Mouse (Mus musculus) lung, postnatal 0 days (tissue): ENCODE data around the gene Gm11099. TPM values are rescaled to one million over a fixed set of nuclear protein-coding genes. Genes with fewer than 3 reads are reported as not detected.
A peak's percentile ranks its signal among the peaks of the same experiment; 100 is the strongest.

ENCODE experiments used
- ATAC-seq: fragments of 200-750 bp; cut with Nextera tagmentation; 2 replicates; pipeline ENCODE4 v1.8.0; 2017; ENCODE audit warnings: moderate library complexity
- DNase-seq: peaks from one replicate; pipeline ENCODE4 v3.0.0-alpha.2; 2016; ENCODE audit warnings: low spot score
- H3K27ac ChIP-seq: fragments of 300-500 bp; sonication (generic); 2 replicates; pipeline ENCODE4 v1.5.1; 2014; ENCODE audit warnings: antibody characterized with exemption, mild to moderate bottlenecking, low read length, mixed read lengths
- H3K27me3 ChIP-seq: fragments of 300-500 bp; sonication (generic); replicated peaks from 2 replicates; pipeline ENCODE4 v1.6.1; 2014; ENCODE audit warnings: low read length, mixed read lengths; ENCODE audit not compliant: insufficient read depth
- H3K36me3 ChIP-seq: fragments of 300-500 bp; sonication (generic); 2 replicates; pipeline ENCODE4 v1.6.1; 2014; ENCODE audit warnings: low read length, mixed read lengths; ENCODE audit not compliant: insufficient read depth
- H3K4me1 ChIP-seq: fragments of 300-500 bp; sonication (generic); 2 replicates; pipeline ENCODE4 v1.6.1; 2014; ENCODE audit warnings: antibody characterized with exemption, low read depth, low read length, mixed read lengths; ENCODE audit not compliant: insufficient read depth
- H3K4me2 ChIP-seq: fragments of 300-500 bp; sonication (generic); replicated peaks from 2 replicates; pipeline ENCODE4 v1.6.1; 2014; ENCODE audit warnings: low read depth, mild to moderate bottlenecking, low read length, moderate library complexity, mixed read lengths
- H3K4me3 ChIP-seq: fragments of 300-500 bp; sonication (generic); 2 replicates; pipeline ENCODE4 v1.5.1; 2014; ENCODE audit warnings: low read depth, low read length
- H3K9ac ChIP-seq: fragments of 300-500 bp; sonication (generic); replicated peaks from 2 replicates; pipeline ENCODE4 v1.6.1; 2014; ENCODE audit warnings: low read depth, mild to moderate bottlenecking
- H3K9me3 ChIP-seq: fragments of 300-500 bp; sonication (generic); 2 replicates; pipeline ENCODE4 v1.6.1; 2016; ENCODE audit warnings: low read length, mixed read lengths
- CTCF ChIP-seq: IDR thresholded peaks from 2 replicates; pipeline ENCODE4 v1.5.1; 2016; ENCODE audit warnings: antibody characterized with exemption, mild to moderate bottlenecking
- EP300 ChIP-seq: IDR thresholded peaks from 2 replicates; pipeline ENCODE4 v1.6.1; 2016; ENCODE audit warnings: antibody characterized with exemption, mild to moderate bottlenecking, control low read depth
- whole genome bisulfite sequencing: fragments of 180-500 bp; shearing (Covaris S2); extraction: QIAGEN DNeasy Blood & Tissue Kit; methylation state at CpG from one replicate; pipeline ENCODE4 v1.1.7; 2014; 5-methylcytosine and 5-hydroxymethylcytosine counted together
- polyA plus RNA-seq: library from polyadenylated mRNA; unstranded; fragments of >200 nt; fragmentation: Nextera tagmentation; extraction: Ambion mirVana; gene quantifications from 2 replicates; pipeline ENCODE4 v1.2.1, GENCODE M21; 2015

The Gm11099 gene
- polyA plus RNA-seq, 1 experiment from 2014 or later, result not detected

- H3K4me2 ChIP-seq, result no peak overlapping the region
- no peak for TF ChIP-seq CTCF
- no peak for TF ChIP-seq EP300
- no peak overlapping the region for H3K27ac ChIP-seq
- H3K4me3 ChIP-seq, result no peak overlapping the region
- ATAC-seq (no peak), DNase-seq (no peak)
- H3K36me3 ChIP-seq, result no peaks in the 10 kb centered on the region
- 79% methylated on average over 4 of the region's 4 CpGs for WGBS
- H3K4me1 ChIP-seq, result no peaks in the 10 kb centered on the region
- H3K27me3 ChIP-seq, result no peaks in the 10 kb centered on the region
- H3K9me3 ChIP-seq, result no peaks in the 10 kb centered on the region
- no peak overlapping the region for H3K9ac ChIP-seq
Observed at GRCm38 (mm10) chr2:58842443-58842842, 16.8 kb upstream of the Gm11099 start.

- TF ChIP-seq CTCF, result no peak
- TF ChIP-seq EP300, result no peak
Observed at GRCm38 (mm10) chr2:58844499-58844898, 14.7 kb upstream of the Gm11099 start.

GRCm38 (mm10) chr2:58879876-58880275 is 20.6 kb downstream of the Gm11099 start:
- no peaks in the 10 kb centered on the region for H3K4me1 ChIP-seq
- DNase-seq, result no peak
- no peak overlapping the region for H3K4me3 ChIP-seq
- no peak overlapping the region for H3K9ac ChIP-seq
- 46% methylated on average over 3 of the region's 3 CpGs for WGBS
- H3K27me3 ChIP-seq, result no peaks in the 10 kb centered on the region
- H3K9me3 ChIP-seq, result no peaks in the 10 kb centered on the region
- H3K27ac ChIP-seq, result no peak overlapping the region
- H3K36me3 ChIP-seq, result no peaks in the 10 kb centered on the region
- no peak for ATAC-seq
- no peak overlapping the region for H3K4me2 ChIP-seq
- TF ChIP-seq CTCF, result no peak
- TF ChIP-seq EP300, result no peak

More at GRCm38 (mm10) chr2:58844499-58844898, 14.7 kb upstream of the Gm11099 start:
- H3K9me3 ChIP-seq, result no peaks in the 10 kb centered on the region
- no peaks in the 10 kb centered on the region for H3K27me3 ChIP-seq
- peak overlapping the region; percentile 25; the same call in 1 of the 2 replicates for H3K4me2 ChIP-seq
- no peak overlapping the region for H3K9ac ChIP-seq
- H3K4me1 ChIP-seq, result no peaks in the 10 kb centered on the region
- WGBS, result 17% methylated on average over 10 of the region's 10 CpGs
- H3K27ac ChIP-seq, result peak overlapping the region; percentile 14; the same call in 1 of the 2 replicates
- ATAC-seq, result no peak
- no peaks in the 10 kb centered on the region for H3K36me3 ChIP-seq
- no peak overlapping the region for H3K4me3 ChIP-seq
- DNase-seq, result peak; percentile 24

GRCm38 (mm10) chr2:58905057-58905456 is 45.8 kb downstream of the Gm11099 start:
- no peak overlapping the region for H3K27ac ChIP-seq
- H3K4me3 ChIP-seq, result no peak overlapping the region
- no peaks in the 10 kb centered on the region for H3K9me3 ChIP-seq
- DNase-seq (no peak), ATAC-seq (no peak)
- H3K27me3 ChIP-seq, result no peaks in the 10 kb centered on the region
- H3K4me1 ChIP-seq, result no peaks in the 10 kb centered on the region
- WGBS, result 72% methylated on average over 4 of the region's 4 CpGs
- H3K9ac ChIP-seq, result no peak overlapping the region
- H3K4me2 ChIP-seq, result no peak overlapping the region
- TF ChIP-seq EP300 (no peak), CTCF (no peak)
- no peaks in the 10 kb centered on the region for H3K36me3 ChIP-seq

GRCm38 (mm10) chr2:58906814-58907516 is 47.7 kb downstream of the Gm11099 start:
- no peaks in the 10 kb centered on the region for H3K9me3 ChIP-seq
- DNase-seq, result peak; percentile 12
- H3K27me3 ChIP-seq, result no peaks in the 10 kb centered on the region
- H3K4me3 ChIP-seq, result no peak overlapping the region
- no peak for ATAC-seq
- no peak overlapping the region for H3K9ac ChIP-seq
- no peaks in the 10 kb centered on the region for H3K36me3 ChIP-seq
- TF ChIP-seq CTCF, result 0 out of 2 replicates have a peak, but pooled peaks have one; percentile 2
- TF ChIP-seq EP300, result no peak
- H3K4me1 ChIP-seq, result no peaks in the 10 kb centered on the region
- WGBS, result 16% methylated on average over 14 of the region's 14 CpGs
- no peak overlapping the region for H3K27ac ChIP-seq
- H3K4me2 ChIP-seq, result peak overlapping the region; percentile 42

- Histone ChIP-seq H3K27ac (no peak overlapping the region), H3K27me3 (no peaks in the 10 kb centered on the region), H3K36me3 (no peaks in the 10 kb centered on the region), H3K4me2 (no peak overlapping the region), H3K9me3 (no peaks in the 10 kb centered on the region), H3K4me1 (no peaks in the 10 kb centered on the region), H3K4me3 (no peak overlapping the region), H3K9ac (no peak overlapping the region)
- ATAC-seq (peak; percentile 61), DNase-seq (peak; percentile 58)
- 92% methylated on average over 8 of the region's 9 CpGs for WGBS
- no peak for TF ChIP-seq EP300
- no peak for TF ChIP-seq CTCF
Observed at GRCm38 (mm10) chr2:58912339-58912738, 53.1 kb downstream of the Gm11099 start.
